Mouse (Mus musculus) G1E-ER4 (cell line): ENCODE measurements around the gene Olfr541. TPM values are rescaled to one million over a fixed set of nuclear protein-coding genes. Genes with fewer than 3 reads are reported as not detected.

ENCODE experiments used
- GATA1 ChIP-seq: IDR thresholded peaks from one replicate; pipeline ENCODE4 v1.8.0; 2012; ENCODE audit warnings: low read length, inconsistent platforms
- polyA plus RNA-seq: library from polyadenylated mRNA; stranded (reverse); fragments of >175 nt; gene quantifications from 2 replicates; pipeline ENCODE4 v1.2.3, GENCODE M21; 2012

Gene Olfr541
- polyA plus RNA-seq = not detected in 2 replicates

DNA sequence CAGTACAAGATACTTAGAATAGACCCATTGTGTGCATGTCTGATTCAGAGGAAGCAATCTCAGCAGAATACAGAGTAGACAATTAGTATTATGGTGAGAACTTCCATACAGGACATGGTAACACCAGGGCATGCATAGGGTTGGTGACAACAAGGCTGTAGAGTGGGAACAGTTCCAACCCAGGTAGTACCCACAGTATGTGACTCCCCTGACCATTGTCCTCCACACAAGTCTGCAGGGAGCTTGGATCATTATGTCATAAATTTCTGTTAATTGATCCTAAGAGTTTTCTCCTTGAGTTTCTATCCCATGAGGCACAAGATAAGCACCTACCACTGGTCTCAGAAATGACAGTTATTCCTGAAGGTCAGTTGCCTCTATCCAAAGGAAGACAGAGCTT is at the start of gene Olfr541:
TSS of gene Olfr541 (plus strand) at position 301 of the 400 bp plus-strand sequence.
- no peak for TF ChIP-seq GATA1

GRCm38 (mm10) chr7:140659630-140660029 is 37.4 kb upstream of the Olfr541 start, which contains the start of gene Olfr539:
Gene Olfr539 (plus strand): TSS chr7:140659930.
- no peak for TF ChIP-seq GATA1

DNA sequence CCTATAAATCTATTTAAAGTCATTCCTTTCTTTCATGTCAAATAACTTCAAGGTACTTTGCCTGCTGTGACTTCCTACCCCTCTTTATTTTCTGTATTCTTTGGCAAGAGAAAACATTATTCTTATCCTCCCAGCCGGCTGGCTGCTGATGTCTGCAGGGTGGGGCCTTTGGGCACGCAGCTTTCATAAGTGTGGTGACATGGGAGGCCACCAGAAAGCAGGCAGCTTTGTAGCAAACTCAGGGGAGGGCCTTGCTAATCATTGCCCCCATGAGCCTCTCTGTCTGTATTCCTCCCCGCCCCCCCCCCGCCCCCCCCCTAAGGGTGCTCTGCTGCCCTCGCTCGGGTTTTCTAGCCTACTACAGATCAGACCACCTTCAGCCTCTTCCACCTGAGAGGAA is 21.2 kb upstream of the Olfr541 start:
- TF ChIP-seq GATA1 = no peak

DNA sequence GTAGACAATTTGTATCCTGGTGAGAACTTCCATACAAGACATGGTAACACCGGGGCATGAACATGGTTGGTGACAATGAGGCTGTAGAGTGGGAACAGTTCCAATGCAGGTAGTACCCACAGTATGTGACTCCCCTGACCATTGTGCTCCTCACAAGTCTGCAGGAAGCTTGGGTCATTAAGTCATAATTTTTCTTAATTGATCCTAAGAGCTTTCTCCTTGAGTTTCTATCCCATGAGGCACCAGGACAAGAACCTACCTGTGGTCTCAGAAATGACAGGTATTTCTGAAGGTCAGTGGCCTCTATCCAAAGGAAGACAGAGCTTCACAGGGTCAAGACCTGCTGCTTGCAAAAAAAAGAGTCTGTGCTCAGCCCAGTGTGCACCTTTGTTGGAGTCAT is 15.4 kb upstream of the Olfr541 start, which contains the start of gene Olfr45:
TSS of gene Olfr45 (plus strand) at position 301 of the 400 bp plus-strand sequence.
- no peak for TF ChIP-seq GATA1

DNA sequence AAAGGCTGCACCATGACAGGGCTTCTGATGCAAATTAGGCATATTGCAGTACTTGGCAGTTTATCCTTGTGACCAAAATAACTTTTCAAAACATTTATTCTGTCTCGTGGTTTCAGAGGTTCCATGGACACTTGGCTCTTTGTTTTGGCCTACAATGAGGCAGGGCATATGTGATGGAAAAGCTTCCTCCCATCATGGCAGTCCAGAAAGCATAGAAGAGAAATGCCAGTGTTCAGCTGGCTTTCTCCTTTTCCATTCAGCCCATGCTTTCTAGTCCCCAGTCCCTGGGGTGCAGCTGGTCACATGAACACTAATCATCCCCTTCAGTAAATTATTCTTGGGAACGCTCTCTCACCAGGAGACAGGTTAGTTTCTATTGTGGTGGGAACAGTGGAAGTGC is 9.3 kb downstream of the Olfr541 start:
- TF ChIP-seq GATA1 = no peak

DNA sequence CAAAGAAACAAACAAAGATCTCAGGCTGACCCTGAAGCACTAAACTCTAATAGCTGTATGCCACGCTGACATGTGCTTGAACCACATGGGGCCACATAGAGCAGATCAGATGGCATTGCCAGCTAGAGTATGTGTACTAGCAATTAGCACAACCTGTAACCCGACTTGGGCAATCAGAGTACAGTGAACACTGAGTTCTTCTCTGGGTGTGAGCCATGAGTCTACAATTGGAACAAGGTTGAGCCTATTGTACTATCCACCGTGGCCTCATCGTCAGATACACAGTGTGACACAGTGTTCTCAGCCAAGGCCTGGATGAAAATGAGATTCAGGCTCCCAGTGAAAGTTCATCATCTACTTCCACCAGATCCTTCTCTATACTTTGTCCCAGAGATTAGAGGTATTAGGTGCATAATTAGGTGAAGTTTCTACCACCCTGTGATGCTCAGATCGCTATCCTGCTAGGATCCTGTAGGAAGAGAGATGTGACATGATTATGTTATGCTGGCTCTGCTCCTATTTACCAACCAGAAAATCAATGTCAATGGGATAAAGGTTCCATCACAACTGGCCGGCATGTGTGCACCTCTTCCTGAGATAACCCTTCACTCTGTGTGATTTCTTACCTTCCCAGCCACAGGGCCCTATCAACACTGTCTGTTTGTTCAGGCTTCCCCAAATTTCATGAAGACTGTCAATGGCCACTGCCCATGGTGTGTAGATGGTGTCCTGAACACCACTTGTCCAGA is 10.6 kb downstream of the Olfr541 start:
- no peak for TF ChIP-seq GATA1

DNA sequence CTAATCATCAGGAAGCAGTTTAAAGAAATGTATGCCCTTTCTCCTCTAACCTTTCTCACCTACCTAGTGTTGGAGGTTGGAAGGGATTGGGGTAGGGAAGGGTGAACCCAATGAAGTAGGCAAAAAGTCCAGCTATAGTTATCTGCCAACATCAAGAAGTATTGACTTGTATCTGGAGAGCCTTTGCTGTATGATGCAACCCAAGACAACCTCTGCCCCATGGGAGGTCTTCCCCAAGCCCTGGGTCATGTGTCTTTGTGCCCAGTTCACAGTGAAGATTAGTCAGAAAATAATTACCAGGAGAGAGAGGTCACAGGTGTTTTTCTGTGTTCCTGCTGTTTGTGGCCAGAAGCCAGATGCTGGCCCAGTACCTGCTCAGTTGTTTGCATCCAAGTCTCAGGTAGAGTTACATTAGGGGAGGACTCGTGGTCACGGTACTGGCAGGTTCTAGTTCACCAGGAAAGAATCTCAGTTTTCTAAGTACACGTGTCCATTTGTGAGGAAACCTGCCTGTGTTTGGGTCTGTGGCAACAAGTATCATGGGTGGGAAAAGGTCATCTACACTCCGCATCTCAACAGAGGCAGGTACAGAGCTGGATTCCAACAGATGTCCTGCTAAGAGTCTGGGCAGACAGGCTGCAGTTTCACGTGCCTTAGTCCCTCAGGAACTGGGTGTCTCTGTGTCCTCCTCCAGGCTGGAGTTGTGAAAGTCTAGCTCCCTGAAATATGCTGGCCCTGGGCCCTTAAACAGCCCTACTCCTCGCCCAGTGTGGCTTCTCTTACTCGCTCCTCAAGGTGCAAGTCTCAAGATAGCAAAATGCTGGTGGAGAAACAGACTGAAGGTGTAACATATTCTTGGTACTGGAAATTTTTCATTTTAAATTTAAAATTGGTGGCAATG is 20.3 kb downstream of the Olfr541 start:
- TF ChIP-seq GATA1 = no peak

DNA sequence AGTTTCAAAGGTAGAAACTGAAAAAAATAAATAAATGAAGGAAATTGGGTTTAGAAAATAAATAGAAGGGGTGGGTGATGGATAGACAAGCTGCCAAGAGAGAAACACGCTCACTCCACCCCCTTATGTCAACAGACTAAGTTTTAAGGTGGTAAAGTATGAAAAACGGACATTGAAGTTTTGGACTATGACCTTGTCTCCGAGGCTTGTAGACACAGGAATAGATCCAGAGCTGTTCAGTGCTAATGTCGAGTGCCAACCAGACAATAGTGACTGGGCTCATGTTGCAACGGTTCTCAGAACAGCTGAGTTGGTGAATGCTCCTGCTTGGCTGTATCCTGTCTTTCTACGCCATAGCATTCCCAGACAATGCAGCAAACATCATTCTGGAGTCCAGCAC is 24.0 kb downstream of the Olfr541 start:
- no peak for TF ChIP-seq GATA1

GRCm38 (mm10) chr7:140725558-140725957 is 28.5 kb downstream of the Olfr541 start:
- no peak for TF ChIP-seq GATA1

- TF ChIP-seq GATA1 = no peak
Measured at GRCm38 (mm10) chr7:140733162-140733561, 36.1 kb downstream of the Olfr541 start.

GRCm38 (mm10) chr7:140747402-140747801 is 50.3 kb downstream of the Olfr541 start:
- no peak for TF ChIP-seq GATA1

GRCm38 (mm10) chr7:140748116-140748826 is 51.2 kb downstream of the Olfr541 start:
- TF ChIP-seq GATA1 = no peak

GRCm38 (mm10) chr7:140748827-140749160 is 51.7 kb downstream of the Olfr541 start:
- no peak for TF ChIP-seq GATA1

- TF ChIP-seq GATA1 = no peak
Measured at GRCm38 (mm10) chr7:140754556-140754955, 57.5 kb downstream of the Olfr541 start.

Other genes with a start within 250 kb of the Olfr541 start
- gene Olfr533, start 233.9 kb upstream of the Olfr541 start, polyA plus RNA-seq = not detected in 2 replicates
- not detected in 2 replicates for gene Olfr535, start 213.1 kb upstream of the Olfr541 start, polyA plus RNA-seq
- not detected in 2 replicates for gene Olfr536, start 189.9 kb upstream of the Olfr541 start, polyA plus RNA-seq
- gene Olfr538, start 129.4 kb upstream of the Olfr541 start, polyA plus RNA-seq = not detected in 2 replicates
- not detected in 2 replicates for gene Olfr46, start 96.0 kb upstream of the Olfr541 start, polyA plus RNA-seq
- not detected in 2 replicates for gene Olfr61, start 68.3 kb upstream of the Olfr541 start, polyA plus RNA-seq
- not detected in 2 replicates for gene Olfr53, start 50.8 kb upstream of the Olfr541 start, polyA plus RNA-seq
- not detected in 2 replicates for gene Olfr539, start 37.3 kb upstream of the Olfr541 start, polyA plus RNA-seq
- not detected in 2 replicates for gene Olfr45, start 15.3 kb upstream of the Olfr541 start, polyA plus RNA-seq
- gene Cyp2e1, start 66.5 kb downstream of the Olfr541 start, polyA plus RNA-seq = not detected in 2 replicates
- gene Syce1, start 90.6 kb downstream of the Olfr541 start, polyA plus RNA-seq = not detected in 2 replicates
- gene Zfp941, start 124.9 kb downstream of the Olfr541 start, polyA plus RNA-seq = not detected in 2 replicates
- gene Urah, start 137.8 kb downstream of the Olfr541 start, polyA plus RNA-seq = not detected in 2 replicates
- gene Scgb1c1, start 148.3 kb downstream of the Olfr541 start, polyA plus RNA-seq = not detected in 2 replicates
- gene Odf3, start 150.5 kb downstream of the Olfr541 start, polyA plus RNA-seq = 0.06 TPM in 1 of 2 replicates, not detected in the other
- 0.18 and 0.99 TPM in 2 replicates for gene Gm45785, start 159.1 kb downstream of the Olfr541 start, polyA plus RNA-seq
- 39.1 and 49.2 TPM in 2 replicates for gene Ric8a, start 159.7 kb downstream of the Olfr541 start, polyA plus RNA-seq
- gene Bet1l, start 160.3 kb downstream of the Olfr541 start, polyA plus RNA-seq = 3.2 and 3.9 TPM in 2 replicates
- gene Psmd13, start 184.7 kb downstream of the Olfr541 start, polyA plus RNA-seq = 50.0 and 92.4 TPM in 2 replicates
- 25.4 and 38.9 TPM in 2 replicates for gene Sirt3, start 185.0 kb downstream of the Olfr541 start, polyA plus RNA-seq
- not detected in 2 replicates for gene Cox8b, start 203.2 kb downstream of the Olfr541 start, polyA plus RNA-seq
- gene Nlrp6, start 223.6 kb downstream of the Olfr541 start, polyA plus RNA-seq = not detected in 2 replicates
- gene Pgghg, start 244.1 kb downstream of the Olfr541 start, polyA plus RNA-seq = 6.3 and 7.2 TPM in 2 replicates